Mouse (Mus musculus): ENCODE results near the gene Taf8.

DNA sequence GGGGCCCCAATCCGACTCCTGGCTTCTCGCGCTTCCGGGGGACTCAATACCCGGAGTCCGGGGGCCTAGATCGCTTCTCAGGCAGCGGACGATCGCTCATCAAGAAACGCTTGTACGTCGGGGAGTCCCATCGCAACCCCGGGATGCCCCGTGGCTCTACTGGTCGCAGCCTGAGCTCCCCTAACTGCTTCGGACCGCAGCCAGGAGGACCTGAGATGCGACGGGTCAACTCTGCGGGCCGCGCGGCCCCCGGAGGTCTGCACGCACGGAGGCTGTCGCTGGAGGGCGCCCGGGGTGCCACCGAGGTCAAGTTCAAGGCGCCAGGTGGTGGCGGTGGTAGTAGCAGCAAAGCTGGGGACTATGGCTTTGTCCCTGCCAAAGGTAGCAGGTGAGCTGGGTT, 33.6 kb downstream of the Taf8 start:
- no peak for TF ChIP-seq CTCF (IDR thresholded peaks at IDR 0.05; ENCODE audit: extremely low read depth, insufficient read length, insufficient replicate concordance, low read depth, low read length)
- TF ChIP-seq POLR2A (IDR thresholded peaks at IDR 0.05; ENCODE audit: low read depth, low read length) = no peak

Data from small intestine, adult 2 months (tissue).